Mouse (Mus musculus) forebrain, embryonic 13.5 days (tissue): ENCODE measurements around the gene Dnajc21. TPM values are rescaled to one million over a fixed set of nuclear protein-coding genes. Genes with fewer than 3 reads are reported as not detected.
A peak's percentile ranks its signal among the peaks of the same experiment; 100 is the strongest.
"Not testable (repeated sequence)": the region's sequence is repeated elsewhere in the genome, so short reads cannot be mapped to it uniquely, and the experiment has no call there.

Source experiments
- ATAC-seq: fragments of 200-750 bp; cut with Nextera tagmentation; 2 replicates; pipeline ENCODE4 v1.8.0; 2017
- H3K27ac ChIP-seq: fragments of 300-500 bp; sonication (generic); 2 replicates; pipeline ENCODE4 v1.5.1; 2015; ENCODE audit warnings: inconsistent platforms, mild to moderate bottlenecking, moderate library complexity
- H3K27me3 ChIP-seq: fragments of 300-500 bp; sonication (generic); 2 replicates; pipeline ENCODE4 v1.6.1; 2015; ENCODE audit warnings: mild to moderate bottlenecking, inconsistent platforms
- H3K36me3 ChIP-seq: fragments of 300-500 bp; sonication (generic); 2 replicates; pipeline ENCODE4 v1.6.1; 2015; ENCODE audit warnings: mild to moderate bottlenecking, inconsistent platforms; ENCODE audit not compliant: poor library complexity, severe bottlenecking
- H3K4me1 ChIP-seq: fragments of 300-500 bp; sonication (generic); 2 replicates; pipeline ENCODE4 v1.6.1; 2015; ENCODE audit warnings: inconsistent platforms
- H3K4me2 ChIP-seq: fragments of 300-500 bp; sonication (generic); 2 replicates; pipeline ENCODE4 v1.6.1; 2015; ENCODE audit warnings: inconsistent platforms, mild to moderate bottlenecking, moderate library complexity
- H3K4me3 ChIP-seq: fragments of 300-500 bp; sonication (generic); 2 replicates; pipeline ENCODE4 v1.5.1; 2015; ENCODE audit warnings: mild to moderate bottlenecking, inconsistent platforms
- H3K9ac ChIP-seq: fragments of 300-500 bp; sonication (generic); 2 replicates; pipeline ENCODE4 v1.6.1; 2015; ENCODE audit warnings: mild to moderate bottlenecking, inconsistent platforms
- H3K9me3 ChIP-seq: fragments of 300-500 bp; sonication (generic); replicated peaks from 2 replicates; pipeline ENCODE4 v1.6.1; 2016; ENCODE audit warnings: inconsistent platforms
- WGBS: fragments of 180-500 bp; shearing (Covaris S2); methylation state at CpG from one replicate; pipeline ENCODE4 v1.1.7; 2015; 5-methylcytosine and 5-hydroxymethylcytosine counted together
- polyA plus RNA-seq: library from polyadenylated mRNA; unstranded; fragments of >200 nt; fragmentation: Nextera tagmentation; extraction: Ambion mirVana; gene quantifications from 2 replicates; pipeline ENCODE4 v1.2.1, GENCODE M21; 2015

The Dnajc21 gene
- polyA plus RNA-seq: 9.8 and 10.4 TPM in 2 replicates

GRCm38 (mm10) chr15:10470151-10470831 lies at the start of gene Dnajc21:
Gene Dnajc21, minus strand, starts transcription at chr15:10470516.
- ATAC-seq: peak; percentile 95
- Histone ChIP-seq H3K36me3 (peaks cover 11% of the 10 kb centered on the region), H3K4me2 (peak within 1 kb of the TSS; percentile 83), H3K9ac (peak within 1 kb of the TSS; percentile 90), H3K4me3 (peak within 1 kb of the TSS; percentile 85), H3K27ac (peak within 1 kb of the TSS; percentile 76), H3K4me1 (peaks cover 18% of the 10 kb centered on the region; the same call in 1 of the 2 replicates), H3K9me3 (no peaks in the 10 kb centered on the region), H3K27me3 (no peaks in the 10 kb centered on the region)
- WGBS: under 1% methylated on average over 55 of the region's 87 CpGs

- 79% methylated on average over 7 of the region's 7 CpGs for WGBS
These were observed 44.9 kb upstream of the Dnajc21 start for GRCm38 (mm10) chr15:10515166-10515565.

GRCm38 (mm10) chr15:10506099-10506498 lies 35.8 kb upstream of the Dnajc21 start:
- 84% methylated on average over 11 of the region's 11 CpGs for WGBS
- Histone ChIP-seq H3K9ac (no peak overlapping the region), H3K27me3 (no peaks in the 10 kb centered on the region), H3K36me3 (no peaks in the 10 kb centered on the region), H3K4me2 (no peak overlapping the region), H3K4me3 (no peak overlapping the region), H3K9me3 (no peaks in the 10 kb centered on the region), H3K27ac (no peak overlapping the region), H3K4me1 (no peaks in the 10 kb centered on the region)
- no peak for ATAC-seq

More at GRCm38 (mm10) chr15:10515166-10515565, 44.9 kb upstream of the Dnajc21 start:
- Histone ChIP-seq H3K4me2 (no peak overlapping the region), H3K4me3 (no peak overlapping the region), H3K27me3 (no peaks in the 10 kb centered on the region), H3K36me3 (no peaks in the 10 kb centered on the region), H3K27ac (no peak overlapping the region), H3K9me3 (no peaks in the 10 kb centered on the region), H3K4me1 (no peaks in the 10 kb centered on the region), H3K9ac (no peak overlapping the region)
- no peak for ATAC-seq

- Histone ChIP-seq H3K4me2 (no peak overlapping the region), H3K4me3 (no peak overlapping the region), H3K27me3 (no peaks in the 10 kb centered on the region), H3K36me3 (peaks cover 3% of the 10 kb centered on the region; the same call in 1 of the 2 replicates), H3K27ac (no peak overlapping the region), H3K9ac (no peak overlapping the region), H3K9me3 (no peaks in the 10 kb centered on the region), H3K4me1 (no peaks in the 10 kb centered on the region)
- 60% methylated on average over 11 of the region's 11 CpGs for WGBS
- ATAC-seq: peak; percentile 94
These were observed 30.8 kb upstream of the Dnajc21 start for GRCm38 (mm10) chr15:10500838-10501719.

- Histone ChIP-seq H3K36me3 (peaks cover 7% of the 10 kb centered on the region; the same call in 1 of the 2 replicates), H3K9ac (no peak overlapping the region), H3K27me3 (no peaks in the 10 kb centered on the region), H3K4me3 (no peak overlapping the region), H3K4me2 (no peak overlapping the region), H3K9me3 (no peaks in the 10 kb centered on the region), H3K27ac (no peak overlapping the region), H3K4me1 (no peaks in the 10 kb centered on the region)
- ATAC-seq: no peak
- 89% methylated on average over 5 of the region's 5 CpGs for WGBS
These were observed 29.7 kb upstream of the Dnajc21 start for GRCm38 (mm10) chr15:10500035-10500434.

- Histone ChIP-seq H3K27ac (no peak overlapping the region), H3K27me3 (no peaks in the 10 kb centered on the region), H3K4me3 (no peak overlapping the region), H3K4me2 (no peak overlapping the region), H3K9ac (no peak overlapping the region), H3K9me3 (no peaks in the 10 kb centered on the region), H3K36me3 (peaks cover 7% of the 10 kb centered on the region; the same call in 1 of the 2 replicates), H3K4me1 (no peaks in the 10 kb centered on the region)
- WGBS: 80% methylated on average over 5 of the region's 5 CpGs
- no peak for ATAC-seq
These were observed 29.3 kb upstream of the Dnajc21 start for GRCm38 (mm10) chr15:10499593-10499992.

GRCm38 (mm10) chr15:10496696-10497095 lies 26.4 kb upstream of the Dnajc21 start:
- H3K27ac ChIP-seq, H3K9ac ChIP-seq, H3K4me2 ChIP-seq, H3K9me3 ChIP-seq, ATAC-seq, H3K4me3 ChIP-seq, H3K27me3 ChIP-seq, H3K4me1 ChIP-seq: not testable (repeated sequence)
- H3K36me3 ChIP-seq: peaks cover 30% of the 10 kb centered on the region
- WGBS: 98% methylated on average over 1 of the region's 1 CpGs

GRCm38 (mm10) chr15:10495944-10496343 lies 25.6 kb upstream of the Dnajc21 start:
- Histone ChIP-seq H3K4me2 (no peak overlapping the region), H3K27me3 (no peaks in the 10 kb centered on the region), H3K27ac (no peak overlapping the region), H3K36me3 (peaks cover 33% of the 10 kb centered on the region), H3K9ac (no peak overlapping the region), H3K4me3 (no peak overlapping the region), H3K4me1 (no peaks in the 10 kb centered on the region), H3K9me3 (no peaks in the 10 kb centered on the region)
- ATAC-seq: no peak
- 92% methylated on average over 11 of the region's 11 CpGs for WGBS

GRCm38 (mm10) chr15:10490101-10490500 lies 19.8 kb upstream of the Dnajc21 start:
- H3K27me3 ChIP-seq: no peaks in the 10 kb centered on the region
- H3K36me3 ChIP-seq: peaks cover 31% of the 10 kb centered on the region
- H3K4me1 ChIP-seq: peaks cover 12% of the 10 kb centered on the region
- no peak overlapping the region for H3K4me2 ChIP-seq
- no peak overlapping the region for H3K9ac ChIP-seq
- no peak overlapping the region for H3K27ac ChIP-seq
- ATAC-seq: no peak
- 94% methylated on average over 5 of the region's 5 CpGs for WGBS
- no peak overlapping the region for H3K4me3 ChIP-seq
- no peaks in the 10 kb centered on the region for H3K9me3 ChIP-seq

GRCm38 (mm10) chr15:10487246-10487645 lies 16.9 kb upstream of the Dnajc21 start:
- H3K27me3 ChIP-seq: no peaks in the 10 kb centered on the region
- H3K4me2 ChIP-seq: peak overlapping the region; percentile 73
- peaks cover 23% of the 10 kb centered on the region for H3K36me3 ChIP-seq
- 62% methylated on average over 2 of the region's 2 CpGs for WGBS
- H3K4me1 ChIP-seq: peaks cover 23% of the 10 kb centered on the region
- no peaks in the 10 kb centered on the region for H3K9me3 ChIP-seq
- ATAC-seq: no peak
- H3K4me3 ChIP-seq: peak overlapping the region; percentile 75
- no peak overlapping the region for H3K27ac ChIP-seq
- 0 out of 2 replicates have a peak overlapping the region, but pooled peaks have one; percentile 84 for H3K9ac ChIP-seq

- Histone ChIP-seq H3K4me3 (peak overlapping the region; percentile 75), H3K36me3 (peaks cover 23% of the 10 kb centered on the region), H3K9ac (peak overlapping the region; percentile 84), H3K27me3 (no peaks in the 10 kb centered on the region), H3K9me3 (no peaks in the 10 kb centered on the region), H3K27ac (peak overlapping the region; percentile 61), H3K4me2 (peak overlapping the region; percentile 73), H3K4me1 (peaks cover 23% of the 10 kb centered on the region)
- WGBS: 1% methylated on average over 18 of the region's 18 CpGs
- ATAC-seq: peak; percentile 62
These were observed 16.1 kb upstream of the Dnajc21 start for GRCm38 (mm10) chr15:10486365-10486839.
